Mouse (Mus musculus): ENCODE results near the gene Tnfsfm13.
A peak's percentile ranks its signal among the peaks of the same experiment; 100 is the strongest.

Tnfsfm13 gene

DNA sequence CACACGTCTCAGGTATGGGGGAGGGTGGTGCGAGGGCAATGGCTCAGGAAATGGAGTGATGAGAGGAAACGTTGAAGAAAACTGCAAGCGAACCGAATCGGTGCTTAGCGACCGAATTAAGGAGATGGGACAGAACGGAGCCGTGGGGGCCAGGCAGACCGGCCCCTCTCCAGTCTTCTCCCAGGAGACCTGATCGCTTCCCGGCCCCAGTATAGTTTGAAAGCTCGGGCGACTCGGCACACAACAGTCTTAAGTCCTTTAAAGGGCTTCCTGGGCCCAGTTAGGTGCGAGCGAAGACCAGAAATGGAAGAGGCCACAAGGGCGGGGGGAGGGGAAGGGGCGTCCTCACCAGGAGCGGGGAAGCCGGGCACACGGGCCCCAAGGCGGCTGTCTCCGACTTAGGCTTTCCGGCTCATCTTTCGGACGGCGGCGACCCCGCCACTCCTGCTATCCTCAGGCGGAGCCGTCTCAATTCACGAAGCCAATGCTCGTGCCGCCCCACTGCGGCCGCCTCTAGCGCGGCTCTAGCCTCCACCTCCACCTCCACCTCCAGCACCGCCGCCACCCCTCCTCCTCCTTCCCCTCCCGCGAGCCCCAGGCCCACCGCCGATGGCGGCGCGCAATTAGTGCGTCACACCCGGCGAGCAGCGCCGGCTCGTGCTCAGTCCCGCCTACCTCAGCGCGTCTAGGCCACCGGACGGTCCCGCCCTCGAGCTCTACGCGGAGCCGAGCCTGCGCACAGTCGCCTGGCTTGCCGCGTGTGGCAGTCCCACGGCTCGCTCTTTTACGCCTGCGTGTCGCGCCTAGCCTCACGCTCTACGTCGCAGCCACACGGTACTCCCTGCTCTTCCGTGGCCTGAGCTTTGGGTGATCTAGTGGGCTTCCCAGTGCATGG lies 14.3 kb downstream of the Tnfsfm13 start, which contains the start of gene Senp3:
Gene Senp3, minus strand, starts transcription at position 771 of the 895 bp plus-strand sequence.
- peak; percentile 95 for DNase-seq (ENCODE audit: low read depth, low spot score)

DNA sequence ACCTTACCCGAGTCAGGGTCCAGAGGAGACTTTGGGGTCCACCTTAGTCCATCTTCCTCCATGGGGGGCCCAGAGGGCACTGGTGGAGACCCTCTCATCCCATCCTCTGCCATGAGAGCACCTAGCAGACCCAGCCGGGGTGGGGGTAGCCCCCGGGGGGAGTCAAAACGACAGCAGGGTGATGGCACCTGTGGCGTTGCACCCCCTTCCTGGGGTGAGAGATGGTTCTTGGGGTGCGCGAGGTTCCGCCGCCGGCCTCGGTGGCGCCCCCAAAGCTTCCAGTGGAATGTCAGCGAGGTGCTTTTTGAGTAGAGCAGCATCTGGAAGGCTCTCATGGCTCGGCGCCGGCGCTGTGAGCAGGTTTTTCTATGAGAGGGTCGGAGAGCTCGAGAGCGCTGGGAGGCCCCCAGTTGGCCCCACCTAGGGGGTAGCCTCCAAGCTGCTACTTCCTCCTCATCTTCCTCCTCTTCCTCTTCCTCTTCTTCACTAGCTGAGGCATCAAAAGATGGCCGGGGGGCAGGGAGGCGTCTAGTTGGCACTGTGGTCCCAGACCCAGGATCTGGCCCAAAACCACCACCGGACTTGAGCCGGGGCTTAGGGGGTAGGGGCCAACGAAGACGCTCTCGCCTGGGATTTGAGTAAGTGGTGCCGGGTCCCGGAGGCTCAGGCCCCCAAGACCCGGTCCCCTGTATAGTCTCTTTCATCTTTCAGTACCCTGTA lies 15.6 kb downstream of the Tnfsfm13 start:
- no peak for DNase-seq (ENCODE audit: low read depth, low spot score)

DNA sequence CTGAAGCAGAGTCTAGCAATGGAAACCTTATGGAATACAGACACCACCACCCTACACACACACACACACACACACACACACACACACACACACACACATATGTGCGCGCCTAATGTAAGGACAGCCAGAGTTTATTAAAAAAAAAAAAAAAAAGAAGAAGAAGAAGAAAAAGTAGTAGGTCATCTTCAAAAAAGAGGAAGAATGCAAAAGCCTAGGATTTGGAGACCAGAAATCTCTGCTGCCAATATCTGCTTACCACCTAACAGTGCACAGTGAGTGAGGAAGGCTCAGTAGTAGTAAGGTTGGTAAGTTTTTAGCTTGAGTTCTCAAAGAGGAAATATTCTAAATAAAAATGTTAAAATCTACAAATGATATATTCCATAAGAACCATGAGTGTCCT lies 16.8 kb downstream of the Tnfsfm13 start:
- DNase-seq (ENCODE audit: low read depth, low spot score), result no peak

DNA sequence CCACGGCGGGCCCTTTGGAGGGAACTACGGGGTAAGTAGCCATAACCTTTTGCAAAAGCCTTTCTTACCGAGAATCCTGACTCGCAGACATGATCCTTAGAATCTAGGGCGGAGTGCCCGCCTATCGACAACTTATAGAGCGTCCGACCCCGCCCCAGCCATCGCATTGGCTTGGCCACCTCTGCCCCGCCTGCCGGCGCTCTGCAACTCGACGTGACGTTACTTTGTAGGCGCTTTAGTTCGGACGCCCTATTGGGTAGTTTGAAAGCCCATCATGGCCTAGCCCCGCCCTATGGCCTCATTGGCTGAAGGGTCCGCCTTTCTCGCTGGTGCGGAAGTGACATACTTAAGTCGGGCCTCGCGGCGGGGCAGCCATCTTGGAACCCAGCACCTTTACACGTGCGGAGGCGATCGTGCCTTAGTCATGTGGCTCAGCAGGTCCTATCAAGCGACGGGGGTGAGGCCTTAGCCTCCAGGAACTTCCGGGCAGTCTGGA lies 23.6 kb downstream of the Tnfsfm13 start, which contains the start of gene Eif4a1:
Gene Eif4a1, minus strand, starts transcription at position 213 of the 496 bp plus-strand sequence.
- DNase-seq (ENCODE audit: low read depth, low spot score), result peak; percentile 100

DNA sequence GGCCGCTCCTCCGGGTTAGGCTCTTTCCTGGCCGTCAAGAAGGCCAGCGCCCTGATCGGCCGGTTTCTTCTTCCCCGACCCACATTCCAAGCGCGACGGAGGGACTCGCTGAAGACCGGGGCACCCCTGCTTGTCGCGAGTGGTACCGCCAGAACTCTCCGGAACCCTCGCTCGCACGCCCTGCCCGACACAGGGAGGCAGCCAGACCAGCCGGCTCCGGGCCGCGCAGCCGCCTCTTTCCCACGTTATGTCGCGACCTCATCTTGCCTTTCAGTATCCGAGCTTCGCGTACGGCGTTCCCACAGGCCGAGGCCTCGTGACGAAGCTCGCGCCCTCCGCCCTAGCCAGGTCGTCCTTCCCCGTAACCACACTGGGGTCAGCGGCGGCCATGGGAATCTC lies 24.2 kb downstream of the Tnfsfm13 start:
- no peak for DNase-seq (ENCODE audit: low read depth, low spot score)

DNA sequence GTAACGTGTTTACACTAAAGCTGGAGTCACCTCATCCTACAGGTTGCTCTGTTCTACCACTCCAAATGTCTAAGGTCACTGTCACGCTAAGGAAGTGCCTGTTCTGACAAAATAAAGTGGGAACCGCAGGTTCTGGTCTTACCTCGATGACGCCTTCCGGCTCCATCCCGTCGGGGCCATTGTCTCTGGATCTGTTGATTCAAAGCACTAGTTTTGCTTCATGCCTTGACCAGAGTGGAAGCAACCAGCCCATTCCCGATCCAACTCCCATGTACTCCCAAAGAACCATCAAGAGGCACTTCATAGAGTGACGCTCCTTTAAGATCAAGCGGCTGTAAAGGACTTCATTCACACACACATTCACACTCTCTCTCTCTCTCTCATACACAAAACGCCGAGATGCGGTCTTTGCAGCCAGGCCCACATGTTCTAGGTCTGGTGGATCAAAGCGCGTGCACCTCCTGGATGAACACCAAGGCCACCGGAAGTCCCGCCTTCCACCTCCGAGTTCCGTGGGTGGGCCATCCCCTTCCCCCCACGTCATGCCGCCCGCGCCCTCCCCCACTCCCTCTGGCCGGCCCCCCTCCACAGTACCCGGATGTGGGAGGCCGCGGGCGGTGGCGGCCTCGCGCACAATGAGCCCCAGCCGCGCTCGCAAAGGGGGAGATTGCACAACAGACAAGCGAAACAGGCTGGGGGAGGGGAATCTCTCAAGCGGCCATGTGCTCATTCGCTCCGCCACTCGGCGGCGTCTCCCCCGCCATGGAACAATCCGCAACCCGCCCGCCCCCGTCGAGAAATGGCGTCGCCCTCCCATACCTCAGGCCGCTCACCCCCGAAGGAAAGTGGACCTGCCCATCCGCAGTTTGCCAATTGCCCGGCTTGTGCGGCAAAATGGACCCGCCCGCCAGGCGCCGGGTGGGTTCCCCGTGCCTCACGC lies 24.8 kb downstream of the Tnfsfm13 start:
- DNase-seq (ENCODE audit: low read depth, low spot score), result peak; percentile 93

DNA sequence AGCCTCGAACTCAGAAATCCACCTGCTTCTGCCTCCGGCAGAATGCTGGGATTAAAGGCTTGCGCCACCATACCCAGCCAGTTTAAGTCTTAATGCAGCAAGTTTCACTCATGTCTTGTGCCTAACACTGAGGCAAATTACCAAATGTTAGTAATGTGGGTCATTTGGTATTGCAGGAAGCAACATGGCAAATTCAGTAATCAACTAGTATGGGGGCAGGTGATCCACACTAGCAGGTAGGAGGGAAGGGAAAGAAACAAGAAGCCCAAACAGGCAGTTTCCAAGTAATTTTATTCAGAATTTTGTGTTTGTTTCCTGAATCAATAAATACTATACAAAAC lies 29.3 kb downstream of the Tnfsfm13 start:
- no peak for DNase-seq (ENCODE audit: low read depth, low spot score)

DNA sequence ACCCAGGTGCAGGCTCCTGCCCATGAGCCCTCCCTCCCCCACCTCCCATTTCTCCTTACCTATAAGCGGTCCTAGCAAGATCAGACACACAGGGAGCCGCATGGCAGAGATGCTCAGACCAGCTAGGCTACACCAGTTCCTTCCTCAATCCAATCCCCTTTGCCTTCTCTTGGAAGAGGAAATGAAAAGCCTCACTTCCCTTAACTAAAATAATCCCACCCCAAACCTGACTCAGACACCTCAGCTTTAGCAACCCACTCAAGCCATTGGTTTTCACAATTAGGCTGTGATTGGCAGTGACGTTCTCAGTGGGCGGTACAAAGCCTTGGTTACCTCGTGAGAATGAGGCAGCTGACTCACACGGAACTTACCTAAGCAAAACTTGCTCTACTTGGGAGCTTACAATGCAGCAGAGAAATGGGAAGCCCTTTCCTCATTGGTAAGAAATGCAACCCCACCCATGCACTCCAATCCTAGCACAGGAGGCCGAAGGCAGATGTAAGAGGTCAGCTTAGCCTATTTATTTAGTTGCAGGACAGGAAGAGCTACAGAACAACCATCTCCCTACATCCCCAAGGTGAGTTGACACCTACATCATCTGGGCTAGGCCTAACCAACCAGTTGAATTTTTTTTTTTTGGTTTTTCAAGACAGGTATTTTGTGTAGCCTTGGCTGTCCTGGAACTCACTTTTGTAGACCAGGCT lies 29.8 kb downstream of the Tnfsfm13 start, which contains the start of gene Cd68:
Gene Cd68, minus strand, starts transcription at position 193 of the 704 bp plus-strand sequence.
- DNase-seq (ENCODE audit: low read depth, low spot score), result no peak

DNA sequence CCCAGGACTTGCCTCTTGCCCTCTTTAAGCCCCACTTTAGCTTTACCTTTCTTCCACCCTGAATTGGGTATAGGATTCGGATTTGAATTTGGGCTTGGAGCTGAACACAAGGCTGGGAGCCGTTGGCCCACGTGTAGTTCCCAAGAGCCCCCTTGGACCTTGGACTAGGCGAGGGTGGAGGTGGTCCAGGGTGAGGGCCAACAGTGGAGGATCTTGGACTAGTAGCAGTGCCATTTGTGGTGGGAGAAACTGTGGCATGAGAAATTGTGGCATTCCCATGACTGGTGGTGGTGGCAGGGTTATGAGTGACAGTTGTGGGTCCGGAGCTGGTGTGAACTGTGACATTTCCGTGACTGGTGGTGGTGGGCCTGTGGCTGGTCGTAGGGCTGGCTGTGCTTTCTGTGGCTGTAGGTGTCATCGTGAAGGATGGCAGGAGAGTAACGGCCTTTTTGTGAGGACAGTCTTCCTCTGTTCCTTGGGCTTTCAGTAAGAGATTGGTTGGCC lies 30.4 kb downstream of the Tnfsfm13 start:
- no peak for DNase-seq (ENCODE audit: low read depth, low spot score)

DNA sequence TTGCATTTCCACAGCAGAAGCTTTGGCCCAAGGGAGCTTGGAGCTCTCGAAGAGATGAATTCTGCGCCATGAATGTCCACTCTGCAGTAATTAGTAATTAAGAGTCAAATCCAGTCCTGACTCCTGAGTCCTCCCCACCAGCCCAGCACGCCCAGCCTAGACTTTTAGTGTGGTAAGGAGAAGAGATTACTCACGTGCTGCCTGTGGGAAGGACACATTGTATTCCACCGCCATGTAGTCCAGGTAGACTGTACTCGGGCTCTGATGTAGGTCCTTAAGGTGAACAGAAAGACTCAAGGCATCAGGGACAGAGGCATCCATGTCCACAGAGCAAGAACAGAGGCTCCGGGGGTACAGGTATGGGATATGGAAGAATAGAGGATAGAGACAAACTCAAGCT lies 31.1 kb downstream of the Tnfsfm13 start:
- DNase-seq (ENCODE audit: low read depth, low spot score), result no peak

DNA sequence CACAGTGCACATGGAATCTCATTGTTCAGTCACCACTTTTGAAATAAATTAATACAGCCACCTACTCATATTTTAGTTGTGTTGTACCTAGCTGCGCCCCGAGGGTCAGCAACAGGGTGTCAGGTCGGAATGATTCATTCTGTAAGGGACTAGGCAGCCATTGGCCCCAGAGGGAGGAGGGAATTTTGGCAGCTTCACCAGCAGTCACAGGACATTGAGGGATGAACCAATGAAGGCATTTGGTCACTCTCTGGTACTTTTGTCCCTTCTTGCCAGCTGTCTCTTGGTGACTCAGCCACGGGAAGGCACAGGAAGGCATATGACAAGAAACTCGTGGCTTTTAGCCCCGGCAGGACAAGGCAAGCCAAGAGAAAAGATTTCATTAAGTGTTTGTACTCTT lies 32.1 kb downstream of the Tnfsfm13 start:
- no peak for DNase-seq (ENCODE audit: low read depth, low spot score)

DNA sequence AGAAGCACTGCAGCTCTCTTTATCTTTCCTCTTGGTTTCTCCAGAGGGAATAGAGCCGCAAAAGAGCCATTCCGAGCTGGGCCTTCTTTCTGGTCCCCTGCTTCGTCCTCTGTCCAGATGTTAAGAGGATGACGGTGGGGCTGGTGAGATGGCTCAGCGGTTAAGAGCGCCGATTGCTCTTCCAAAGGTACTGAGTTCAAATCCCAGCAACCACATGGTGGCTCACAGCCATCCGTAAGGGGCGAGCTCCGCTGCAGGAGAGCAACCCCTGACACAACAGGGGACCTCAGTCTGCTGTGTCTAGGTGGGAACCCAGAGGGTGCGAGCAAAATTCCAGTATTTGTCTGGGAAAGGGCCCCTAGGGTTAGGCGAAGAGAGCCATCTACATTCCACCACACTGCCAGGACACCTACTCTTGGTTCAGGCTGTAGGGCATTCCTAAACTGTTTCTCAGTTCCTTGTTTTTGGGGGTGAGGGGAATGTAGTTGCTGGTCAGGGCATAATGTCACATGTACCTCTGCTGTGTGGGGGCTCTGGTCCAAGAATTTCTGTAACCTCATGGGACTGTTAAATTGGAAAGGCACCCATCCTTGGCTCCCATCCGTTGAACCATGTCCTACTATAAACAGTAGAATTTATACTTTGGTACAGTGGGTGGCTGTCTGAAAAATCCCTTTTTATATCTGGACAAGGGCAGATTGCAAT lies 32.8 kb downstream of the Tnfsfm13 start:
- DNase-seq (ENCODE audit: low read depth, low spot score), result no peak

DNA sequence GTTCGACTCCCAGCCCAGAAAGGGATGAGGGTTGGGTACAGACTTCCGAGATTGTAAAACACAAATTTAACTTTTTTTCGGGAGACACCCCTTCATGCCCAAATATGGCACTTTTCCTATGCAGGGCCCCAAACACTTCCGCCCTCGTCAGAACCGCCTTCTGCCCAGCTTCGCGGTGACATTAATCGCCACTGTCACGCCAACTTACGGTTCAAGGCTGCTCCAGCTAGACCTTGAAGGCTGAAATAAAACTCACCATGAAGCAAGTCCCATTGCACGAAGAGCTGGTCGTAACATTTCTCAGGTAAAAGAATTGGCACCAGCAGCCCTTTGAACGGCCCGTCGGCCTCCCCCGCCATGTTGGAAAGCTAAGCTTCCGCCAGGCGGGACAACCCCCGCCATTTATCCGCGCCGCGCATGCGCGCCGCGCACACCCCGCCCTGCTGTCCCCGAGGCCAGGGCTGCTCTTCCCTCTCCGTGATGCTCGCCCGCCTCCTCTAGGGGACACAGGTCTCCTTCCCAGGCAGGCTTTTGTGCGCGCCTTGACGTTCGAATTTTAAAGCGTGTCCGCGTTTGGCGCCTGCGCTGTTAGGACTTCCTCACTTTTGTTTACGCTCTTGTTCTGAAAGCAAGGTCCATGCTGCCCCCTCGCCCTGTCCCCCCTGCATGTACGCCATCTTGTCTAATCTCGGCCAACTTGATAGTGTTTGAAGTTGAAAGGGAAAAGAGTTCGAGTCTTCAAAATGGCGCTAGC lies 33.5 kb downstream of the Tnfsfm13 start, which contains the start of gene Mpdu1:
Gene Mpdu1, minus strand, starts transcription at position 430 of the 754 bp plus-strand sequence.
- DNase-seq (ENCODE audit: low read depth, low spot score), result peak; percentile 95

DNA sequence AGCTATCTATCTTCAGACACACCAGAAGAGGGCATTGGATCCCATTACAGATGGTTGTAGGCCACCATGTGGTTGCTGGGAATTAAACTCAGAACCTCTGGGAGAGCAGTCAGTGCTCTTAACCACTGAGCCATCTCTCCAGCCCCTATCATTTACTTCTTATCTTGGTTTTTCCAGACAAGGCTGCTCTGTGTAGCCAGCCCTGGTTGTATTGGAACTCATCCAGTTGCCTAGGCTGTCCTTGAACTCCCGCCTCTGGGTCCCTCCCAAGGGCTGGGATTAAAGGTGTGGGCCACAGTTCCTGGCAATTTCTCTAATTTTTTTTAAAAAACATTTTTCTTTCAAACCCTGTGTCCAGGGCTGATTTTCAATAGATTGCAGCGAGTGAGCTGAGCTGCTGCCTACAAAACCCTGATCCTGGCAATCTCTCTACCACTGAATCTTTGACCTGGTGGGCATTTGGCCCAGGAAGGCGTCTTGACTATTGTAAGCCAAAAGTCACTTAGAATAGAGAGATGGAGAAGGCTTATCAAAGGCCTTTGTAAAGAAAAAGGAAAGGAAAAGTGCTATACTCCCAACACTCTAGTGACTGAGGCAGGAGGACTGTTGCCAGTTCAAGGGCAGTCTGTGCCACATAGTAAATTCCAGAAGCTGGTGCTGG lies 34.5 kb downstream of the Tnfsfm13 start:
- no peak for DNase-seq (ENCODE audit: low read depth, low spot score)

DNA sequence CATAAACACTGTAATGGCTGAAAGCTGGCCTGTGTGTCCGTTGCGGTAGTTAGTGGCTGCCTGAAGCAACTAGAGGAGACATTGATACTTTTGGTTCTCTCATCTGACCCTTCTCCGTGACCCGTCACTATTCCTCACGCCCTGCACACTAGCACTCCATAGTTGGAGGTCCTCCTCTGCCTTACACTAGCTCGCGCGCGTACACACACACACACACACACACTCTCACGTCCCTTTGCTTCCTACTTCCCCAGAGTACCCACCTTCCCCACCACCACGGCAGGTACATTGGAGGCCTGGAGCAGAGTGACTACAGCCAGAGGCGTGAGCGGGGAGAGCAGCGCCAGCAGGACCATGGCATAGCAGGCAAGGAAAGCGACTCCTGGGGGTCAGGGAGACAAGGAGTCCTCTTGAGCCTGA lies 38.4 kb downstream of the Tnfsfm13 start:
- DNase-seq (ENCODE audit: low read depth, low spot score), result no peak

DNA sequence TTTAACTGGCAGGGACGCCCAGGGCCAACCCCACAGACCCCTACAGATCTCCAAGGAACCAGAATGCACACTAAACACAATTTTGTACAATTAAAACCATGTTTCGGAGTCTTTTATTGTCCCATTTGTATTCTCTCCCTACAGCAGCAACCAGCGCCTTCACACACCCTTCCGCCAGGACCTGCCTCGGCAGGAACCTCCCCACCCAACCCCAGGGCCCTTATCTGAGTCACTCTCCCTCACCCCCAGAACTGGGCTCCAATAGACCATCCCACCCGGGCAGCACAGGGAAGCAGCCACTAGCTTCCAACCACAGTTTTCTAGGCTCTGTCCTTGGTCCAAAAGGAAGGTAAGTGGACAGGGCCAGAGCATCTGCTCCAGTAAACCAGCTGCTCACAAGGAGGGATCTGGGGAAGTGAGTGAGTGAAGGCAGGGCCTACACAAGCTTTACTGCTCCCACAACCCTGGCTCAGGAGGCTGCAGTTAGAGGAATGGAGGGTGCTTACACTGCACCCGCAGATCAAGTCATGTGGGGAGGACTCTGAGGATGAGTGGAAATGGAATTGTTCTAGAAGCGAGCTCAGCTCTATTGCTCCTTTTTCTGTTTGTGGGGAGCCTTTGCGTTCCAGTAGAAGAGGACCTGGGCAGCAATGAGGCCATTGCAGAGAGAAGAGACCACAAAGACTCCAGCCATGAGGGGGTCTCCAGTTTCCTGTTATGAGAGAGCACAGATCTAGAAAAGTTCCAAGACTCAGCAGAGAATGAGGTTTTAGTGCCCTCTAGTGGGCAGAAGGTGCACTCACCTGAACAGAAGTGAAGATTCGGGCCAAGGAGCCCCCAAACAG lies 39.1 kb downstream of the Tnfsfm13 start:
- no peak for DNase-seq (ENCODE audit: low read depth, low spot score)

DNA sequence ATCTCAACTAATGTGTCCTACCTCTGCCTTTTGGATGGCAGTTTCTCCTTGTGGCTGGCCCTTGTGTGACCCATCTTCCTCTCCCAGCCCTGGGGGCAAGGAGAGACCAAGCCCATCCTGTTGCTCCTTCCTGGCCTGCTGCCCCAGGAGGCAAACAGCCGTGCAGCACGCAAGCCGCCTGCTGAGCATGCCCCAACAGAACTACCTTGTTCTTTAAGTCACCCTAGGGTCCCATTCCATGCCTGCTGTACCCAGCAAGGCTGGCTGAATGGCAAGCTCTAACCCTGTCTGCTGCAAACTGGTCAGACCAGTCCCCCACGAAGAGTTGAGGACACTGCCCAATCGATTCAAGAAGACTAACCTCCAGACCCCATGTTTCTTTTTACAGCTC lies 39.8 kb downstream of the Tnfsfm13 start:
- DNase-seq (ENCODE audit: low read depth, low spot score), result no peak

All from brain, embryonic 18.5 days (tissue).